Mouse (Mus musculus): ENCODE results near the gene Cdk8.

Cdk8 gene

DNA sequence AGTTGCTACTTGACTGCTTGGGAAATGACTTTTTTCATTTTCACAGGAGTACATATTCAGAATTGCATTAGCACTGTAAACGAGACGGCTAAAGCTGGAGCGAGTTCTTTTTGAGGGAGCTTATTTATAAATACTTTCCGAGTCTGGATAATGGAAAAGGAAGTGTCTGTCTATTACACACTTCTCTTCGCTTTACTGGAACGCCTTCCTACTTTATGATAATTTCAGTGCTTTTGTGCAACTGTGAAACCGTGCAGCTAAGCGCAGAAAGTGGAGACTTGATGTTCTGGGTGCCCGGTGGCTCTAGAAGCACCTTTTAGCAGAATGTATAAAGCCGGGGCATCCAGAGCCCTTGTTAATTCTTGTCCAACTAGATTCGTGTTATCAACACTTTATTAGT, 1.8 kb downstream of the Cdk8 start:
- DNase-seq (ENCODE audit: low spot score) = no peak

DNA sequence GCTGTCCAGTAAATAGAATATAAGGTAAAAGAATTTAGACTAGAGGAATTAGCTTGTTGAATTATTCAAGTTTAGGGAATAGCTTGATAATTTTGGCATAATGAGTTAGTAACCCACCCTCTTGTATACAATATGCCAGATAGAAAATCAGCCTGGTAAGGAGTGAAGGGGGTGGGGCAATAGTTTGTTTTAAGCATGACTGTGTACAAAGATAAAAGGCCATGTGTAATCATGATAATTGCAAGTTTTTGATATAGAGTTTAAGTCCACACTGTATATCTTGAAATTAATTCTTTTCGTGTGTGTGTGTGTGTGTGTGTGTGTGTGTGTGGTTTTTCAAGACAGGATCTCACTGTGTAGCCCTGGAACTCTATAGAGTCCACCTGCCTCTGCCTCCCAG, 3.3 kb downstream of the Cdk8 start:
- no peak for DNase-seq (ENCODE audit: low spot score)

DNA sequence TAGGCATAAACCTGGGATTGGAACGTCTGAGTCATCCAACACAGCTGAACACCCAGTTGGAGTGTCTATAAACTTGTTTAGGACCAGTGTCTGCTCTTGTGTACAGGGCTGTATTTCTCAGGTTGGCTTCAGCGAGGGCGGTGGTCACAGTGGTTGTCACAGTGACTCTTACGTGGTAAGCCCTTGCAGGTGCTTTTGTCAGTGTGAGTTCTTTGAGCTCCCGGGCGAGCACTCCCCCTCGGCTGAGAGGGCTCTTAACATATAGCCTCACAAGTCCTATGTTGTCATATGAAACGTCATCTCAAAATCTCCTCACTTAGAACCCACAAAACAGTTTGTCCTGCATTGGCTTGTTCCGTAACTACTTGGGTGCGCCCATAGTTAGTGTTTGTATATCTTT, 7.2 kb downstream of the Cdk8 start:
- DNase-seq (ENCODE audit: low spot score) = no peak

DNA sequence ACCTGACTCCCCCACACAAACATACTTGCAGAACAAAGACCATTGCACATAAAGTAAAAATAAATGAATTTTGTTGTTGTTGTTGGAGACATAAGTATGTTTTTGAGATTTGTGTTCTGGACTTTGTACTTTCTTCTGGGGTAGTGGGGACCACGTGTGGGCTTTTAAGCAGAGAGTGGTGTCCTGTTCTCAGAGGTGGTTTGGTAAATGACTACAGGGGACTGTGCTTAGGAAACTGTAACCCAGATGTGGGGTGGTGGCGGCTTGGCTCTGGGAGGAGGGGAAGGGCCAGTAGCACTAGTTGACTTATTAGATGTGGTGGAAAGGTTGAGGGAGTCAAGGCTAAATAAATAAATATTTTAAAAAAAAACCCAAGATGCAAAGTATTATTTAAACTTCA, 9.7 kb downstream of the Cdk8 start:
- no peak for DNase-seq (ENCODE audit: low spot score)

DNA sequence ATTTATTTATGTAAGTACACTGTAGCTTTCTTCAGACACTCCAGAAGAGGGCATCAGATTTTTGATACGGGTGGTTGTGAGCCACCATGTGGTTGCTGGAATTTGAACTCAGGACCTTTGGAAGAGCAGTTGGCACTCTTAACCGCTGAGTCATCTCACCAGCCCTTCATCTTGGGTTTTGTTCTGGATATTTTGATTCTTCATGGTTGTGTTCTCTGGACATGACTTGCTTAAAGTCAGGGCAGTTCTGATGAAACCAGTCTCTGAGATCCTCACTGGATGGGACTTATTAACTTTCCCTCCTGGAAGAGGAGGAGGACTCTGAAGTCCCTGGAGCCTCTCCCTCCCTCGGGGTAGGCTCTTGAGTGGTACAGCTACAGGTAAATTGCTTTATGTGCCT, 10.2 kb downstream of the Cdk8 start:
- DNase-seq (ENCODE audit: low spot score) = no peak

DNA sequence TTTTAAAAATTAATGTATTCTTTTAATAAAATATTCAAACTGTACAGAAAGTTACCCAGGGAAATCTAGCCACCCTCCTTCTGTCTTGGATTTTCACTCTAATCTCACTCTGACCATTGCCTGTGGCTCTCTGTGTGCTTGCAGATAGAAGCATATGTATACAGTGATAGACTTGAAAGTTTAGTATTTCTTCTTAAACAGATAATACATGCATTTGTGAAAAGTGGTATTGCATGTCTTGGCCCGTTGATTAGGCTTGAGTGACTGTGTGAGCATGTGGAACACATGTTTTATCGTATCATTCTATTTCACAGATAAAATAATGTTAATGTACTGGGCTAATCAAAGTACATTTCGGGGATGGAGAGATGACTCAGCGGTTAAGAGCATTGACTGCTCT, 14.2 kb downstream of the Cdk8 start:
- DNase-seq (ENCODE audit: low spot score) = no peak

DNA sequence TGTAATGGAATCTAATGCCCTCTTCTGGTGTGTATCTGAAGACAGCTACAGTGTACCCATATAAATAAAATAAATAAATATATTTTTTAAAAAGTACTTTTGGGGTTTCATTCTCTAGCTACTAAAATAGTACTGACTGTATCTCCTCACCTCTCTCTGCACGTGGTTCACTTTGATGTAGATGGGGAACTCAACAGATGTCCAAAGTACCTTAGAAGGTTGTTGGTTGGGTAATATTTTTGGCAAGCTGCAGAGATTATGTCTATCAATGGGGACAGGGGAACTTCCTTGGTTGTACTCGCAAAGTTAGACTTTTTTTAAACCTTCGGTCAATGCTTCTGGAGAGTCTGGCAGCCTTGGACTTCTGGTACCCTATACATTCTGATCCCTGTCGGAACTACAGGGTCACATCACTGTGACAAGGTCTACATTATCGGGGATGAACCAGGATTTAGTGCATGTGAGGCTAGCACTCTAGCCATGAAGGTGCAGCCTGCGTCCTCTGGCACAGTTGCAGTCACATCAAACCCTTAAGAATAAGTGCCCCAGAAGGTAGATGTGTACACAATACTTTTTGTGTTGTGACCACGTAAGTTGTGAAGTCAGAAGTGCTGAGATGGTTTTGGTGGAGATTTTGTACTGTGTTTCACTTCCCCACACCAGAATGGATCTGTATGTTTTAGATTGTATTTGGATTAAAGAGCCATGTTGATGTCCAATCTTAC, 14.8 kb downstream of the Cdk8 start:
- no peak for DNase-seq (ENCODE audit: low spot score)

DNA sequence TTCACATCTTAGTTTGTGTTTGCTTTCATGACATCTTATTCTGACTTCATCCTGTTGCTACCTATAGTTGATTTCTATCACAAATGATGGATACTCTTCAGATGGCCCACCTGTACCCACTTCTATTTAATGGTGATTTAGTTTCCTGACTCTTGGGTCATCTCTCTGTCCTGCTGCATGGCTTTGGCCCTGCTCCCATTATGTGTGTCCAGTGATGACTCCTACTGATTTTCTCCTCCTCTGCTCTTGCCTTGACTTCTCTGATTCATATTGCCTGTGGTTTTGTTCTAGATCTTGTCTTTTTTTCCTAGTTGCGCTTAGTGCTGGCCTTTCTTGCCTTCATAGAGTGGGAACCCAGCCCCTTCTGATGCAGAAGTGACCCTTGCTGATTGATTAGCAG, 15.4 kb downstream of the Cdk8 start:
- DNase-seq (ENCODE audit: low spot score) = no peak

DNA sequence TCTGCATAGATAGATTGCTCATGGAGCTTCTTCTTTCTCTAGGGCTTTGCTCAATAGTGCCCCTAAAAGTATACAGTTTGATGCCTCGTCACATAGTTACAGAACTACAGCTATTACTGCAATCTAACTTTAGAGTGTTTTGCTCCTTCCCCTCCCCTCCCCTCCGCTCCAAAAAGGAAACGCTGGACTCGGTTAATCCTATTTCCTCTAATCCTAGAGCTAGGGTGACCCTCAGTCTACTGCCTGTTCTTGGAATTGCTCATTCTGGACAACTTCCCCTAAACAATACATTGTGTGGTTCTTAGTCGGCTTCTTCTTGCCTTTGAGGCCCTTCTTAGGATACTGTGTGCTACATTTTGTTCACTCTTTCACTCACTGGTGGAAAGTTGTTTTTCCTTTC, 16.7 kb downstream of the Cdk8 start:
- no peak for DNase-seq (ENCODE audit: low spot score)

DNA sequence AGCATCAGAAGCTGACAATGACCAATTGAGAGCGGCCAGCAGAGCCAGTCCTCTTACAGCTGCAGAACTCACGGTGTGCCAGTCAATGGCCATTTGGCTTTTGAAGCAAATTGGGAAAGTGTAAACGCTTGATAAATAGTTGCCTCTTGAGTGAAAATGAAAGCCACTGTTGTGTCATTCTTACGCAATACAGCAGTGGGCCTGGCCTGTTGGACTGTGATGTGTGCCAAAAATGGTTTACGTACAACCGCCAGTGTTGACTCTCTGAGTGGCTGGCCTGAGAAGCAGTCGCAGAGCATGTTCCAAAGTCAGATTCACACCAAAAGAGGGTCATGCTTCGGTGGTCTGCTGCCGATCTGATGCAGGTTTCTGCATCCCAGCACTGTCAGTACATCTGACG, 17.7 kb downstream of the Cdk8 start:
- DNase-seq (ENCODE audit: low spot score) = no peak

DNA sequence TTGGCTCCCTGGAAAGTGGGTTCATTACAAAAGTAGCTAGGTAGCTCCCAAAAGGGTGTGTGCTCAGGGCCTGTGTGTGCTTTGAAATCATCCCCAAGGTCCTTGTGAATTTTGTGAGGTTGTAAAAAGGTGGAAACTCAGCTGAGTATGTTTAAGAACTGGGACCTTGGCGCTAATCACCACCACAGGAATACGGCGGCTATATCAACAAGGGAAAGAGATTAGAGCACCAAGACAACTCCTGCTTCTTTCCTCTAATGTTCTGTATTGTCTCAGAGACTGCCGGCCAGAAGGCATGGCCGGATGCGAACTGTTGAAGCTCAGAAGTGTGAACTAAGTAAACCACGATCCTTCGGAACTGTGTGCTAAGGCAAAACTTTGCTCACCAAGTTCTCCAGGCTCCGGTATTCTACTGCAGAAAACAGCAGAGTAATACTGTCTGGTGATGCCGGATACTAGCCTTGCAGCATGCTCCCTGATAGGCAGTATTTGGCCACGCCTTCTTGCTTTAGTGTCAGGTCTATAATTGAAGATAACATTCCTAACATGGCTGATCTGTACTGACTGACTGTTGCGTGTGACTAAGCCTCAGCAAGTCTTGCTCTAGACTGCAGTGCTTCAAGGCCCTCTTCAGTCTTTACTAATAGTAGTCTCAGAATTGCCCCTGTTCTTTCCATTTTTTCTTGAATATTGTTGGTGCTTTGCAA, 19.5 kb downstream of the Cdk8 start:
- no peak for DNase-seq (ENCODE audit: low spot score)

DNA sequence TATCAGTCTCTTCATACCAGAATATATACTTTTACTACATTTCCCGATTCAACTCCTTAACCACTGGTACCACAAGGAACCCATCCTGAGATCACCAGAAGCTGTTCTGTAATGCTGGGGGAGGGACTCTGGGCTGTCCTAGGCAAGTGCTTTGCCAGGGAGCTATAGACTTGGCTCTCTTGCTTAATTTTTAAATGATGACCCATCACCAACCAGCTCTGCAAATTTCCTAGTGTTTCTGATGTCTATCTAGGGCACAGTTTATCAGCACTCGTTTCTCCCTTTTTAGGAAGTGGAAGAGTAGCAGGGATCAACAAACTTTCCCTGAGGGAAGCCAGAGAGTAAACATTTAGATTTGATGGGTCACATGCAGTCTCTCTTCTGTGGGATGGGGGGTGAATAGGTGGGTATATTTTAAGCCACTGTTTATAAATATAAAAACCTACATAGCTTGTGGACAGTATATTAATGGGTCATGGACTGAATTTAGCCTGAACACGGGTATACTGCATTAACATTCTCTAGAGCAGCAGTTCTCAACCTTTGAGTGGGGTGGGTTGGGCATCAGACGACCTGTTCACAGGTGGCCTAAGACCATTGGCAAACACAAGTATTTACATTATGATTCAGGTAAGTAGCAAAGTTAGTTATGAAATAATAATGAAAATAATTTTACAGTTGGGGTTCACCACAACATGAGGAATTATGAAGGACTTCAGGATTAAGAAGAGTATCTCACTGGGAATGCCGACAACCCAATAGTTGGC, 20.8 kb downstream of the Cdk8 start:
- no peak for DNase-seq (ENCODE audit: low spot score)

DNA sequence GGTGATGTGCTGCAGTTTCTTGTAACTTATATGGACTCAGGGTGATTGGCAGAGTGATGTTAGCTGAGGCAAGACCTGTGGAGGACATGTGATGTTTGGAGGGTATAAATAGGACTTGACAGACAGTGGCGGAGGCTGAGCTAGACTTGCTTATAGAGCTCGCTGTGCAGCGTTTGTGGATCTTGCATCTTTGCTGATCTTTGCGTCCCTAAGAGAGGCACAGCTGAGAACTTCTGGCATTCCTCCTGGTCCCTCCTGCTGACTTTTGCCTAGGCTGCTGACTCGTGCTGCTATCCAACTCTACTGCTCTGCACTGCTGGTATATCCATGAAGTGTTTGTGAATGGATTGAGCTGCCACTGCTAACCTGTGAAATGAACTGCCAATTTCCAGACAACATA, 22.6 kb downstream of the Cdk8 start:
- no peak for DNase-seq (ENCODE audit: low spot score)

DNA sequence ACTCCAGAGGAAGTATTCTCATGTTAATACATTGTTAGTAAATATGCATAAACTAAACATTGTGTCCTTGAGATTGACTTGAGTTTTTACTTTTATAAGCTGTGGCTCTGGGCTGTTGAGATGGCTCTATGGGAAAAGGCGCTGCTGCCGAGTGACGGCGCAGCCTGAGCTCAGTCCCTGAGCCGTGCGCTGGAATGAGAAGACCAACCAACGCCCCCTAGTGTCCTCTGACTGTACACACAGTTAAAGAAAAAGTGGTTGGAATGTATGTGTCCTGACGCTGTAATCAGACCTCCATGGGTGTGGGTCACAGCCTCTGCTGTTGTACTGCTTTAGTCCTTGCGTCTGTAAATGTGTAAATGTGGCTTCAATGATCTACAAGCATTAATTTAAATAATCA, 29.0 kb downstream of the Cdk8 start:
- DNase-seq (ENCODE audit: low spot score) = no peak

DNA sequence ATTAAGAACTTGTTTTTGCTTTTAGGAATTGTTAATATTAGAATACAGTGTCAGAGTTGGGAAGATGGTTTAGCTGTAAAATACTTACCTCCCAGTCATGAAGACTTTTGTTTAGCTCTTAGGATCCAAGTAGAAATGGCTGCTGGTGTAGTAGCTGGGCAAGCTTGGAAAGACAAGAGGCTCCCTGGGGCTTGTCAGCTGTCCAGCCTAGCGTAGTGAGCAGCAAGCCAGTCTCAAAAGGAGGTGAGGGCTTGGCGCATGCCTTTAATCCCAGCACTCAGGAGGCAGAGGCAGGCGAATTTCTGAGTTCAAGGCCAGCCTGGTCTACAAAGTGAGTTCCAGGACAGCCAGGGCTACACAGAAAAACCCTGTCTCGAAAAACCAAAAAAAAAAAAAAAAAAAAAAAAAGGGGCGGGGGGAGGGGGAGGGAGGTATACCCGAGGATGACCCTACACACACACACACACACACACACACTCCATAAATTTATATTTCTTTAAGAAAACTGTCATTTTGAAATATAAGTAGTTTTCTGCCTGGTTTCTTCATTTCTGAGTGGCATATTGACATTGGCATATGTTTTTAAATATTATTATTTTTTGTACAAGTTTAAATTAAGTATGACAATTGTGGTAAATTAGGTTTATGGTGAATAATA, 35.0 kb downstream of the Cdk8 start:
- no peak for DNase-seq (ENCODE audit: low spot score)

DNA sequence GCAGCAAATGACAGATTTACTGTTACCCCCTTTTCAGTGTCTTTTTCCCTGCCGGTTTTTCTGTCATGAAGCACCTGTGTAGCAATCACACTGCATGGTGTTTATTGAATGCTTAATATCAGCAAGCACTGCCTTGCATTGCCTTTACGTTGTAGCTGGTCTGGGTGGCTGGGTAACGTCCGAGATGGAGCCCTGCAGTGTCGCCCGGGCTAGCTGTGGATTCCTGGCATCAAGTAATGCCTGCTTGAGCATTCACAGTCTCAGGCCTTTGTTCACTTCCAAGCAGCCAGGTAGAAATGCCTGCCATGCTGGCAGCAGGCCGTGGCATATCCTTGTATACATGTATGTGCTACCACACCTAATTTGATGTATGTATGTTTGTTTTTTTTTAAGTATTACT, 36.7 kb downstream of the Cdk8 start:
- DNase-seq (ENCODE audit: low spot score) = no peak

DNA sequence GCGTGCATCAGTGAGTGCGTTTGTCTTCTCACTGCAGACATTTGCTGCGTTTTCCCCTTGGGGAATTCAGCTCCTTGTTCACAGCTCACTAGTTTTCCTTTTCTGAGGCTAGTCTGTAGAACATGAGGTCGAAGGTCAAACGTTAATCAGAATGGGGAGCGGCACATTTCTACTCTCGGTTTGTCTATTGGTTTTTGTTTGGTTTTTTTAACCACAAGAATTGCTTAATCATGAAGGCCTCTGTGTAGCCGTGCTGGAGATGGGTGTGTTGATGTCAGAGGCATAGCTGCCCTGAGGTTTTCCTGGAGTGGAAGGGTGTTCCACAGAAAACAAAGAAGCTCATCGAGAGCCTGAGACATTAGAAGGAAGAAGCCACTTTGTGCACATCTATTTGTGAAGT, 39.6 kb downstream of the Cdk8 start:
- DNase-seq (ENCODE audit: low spot score) = no peak

DNA sequence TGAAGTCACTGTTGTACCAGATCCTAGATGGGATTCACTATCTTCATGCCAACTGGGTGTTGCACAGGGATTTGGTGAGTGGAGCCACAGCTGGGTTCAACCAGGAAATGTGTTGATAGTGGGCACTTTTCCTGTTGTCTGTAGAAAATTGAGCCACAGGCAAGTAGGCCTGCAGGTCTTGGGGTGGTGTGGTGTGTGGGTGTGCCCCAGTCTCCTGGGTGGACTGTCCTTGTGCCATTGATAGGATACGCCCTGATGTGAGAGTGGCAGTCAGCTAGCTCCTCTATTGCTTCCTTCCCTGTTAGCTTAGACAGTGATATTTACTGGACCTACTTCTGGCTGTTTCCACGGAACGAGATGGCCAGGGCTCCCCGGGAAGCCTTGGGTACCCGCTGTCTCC, 40.6 kb downstream of the Cdk8 start:
- DNase-seq (ENCODE audit: low spot score) = no peak

DNA sequence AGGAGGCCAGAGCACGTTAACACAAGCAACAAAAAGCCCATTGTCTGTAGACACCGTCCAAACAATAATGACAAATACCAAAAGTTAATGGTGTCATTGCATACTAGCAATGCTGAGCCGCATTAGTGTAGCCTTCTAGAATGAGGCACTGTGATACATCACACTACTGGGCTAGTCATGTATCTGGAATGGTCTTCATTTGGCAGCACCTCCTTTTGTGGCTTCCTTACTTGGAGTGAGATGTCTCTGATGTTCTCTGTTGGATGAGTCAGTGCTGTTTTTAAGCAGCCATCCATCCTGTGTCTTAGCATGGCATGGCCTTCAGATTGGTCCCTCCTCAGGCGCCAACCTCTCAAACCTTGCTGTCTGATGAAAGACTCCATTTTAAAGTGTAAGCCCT, 42.1 kb downstream of the Cdk8 start:
- no peak for DNase-seq (ENCODE audit: low spot score)

DNA sequence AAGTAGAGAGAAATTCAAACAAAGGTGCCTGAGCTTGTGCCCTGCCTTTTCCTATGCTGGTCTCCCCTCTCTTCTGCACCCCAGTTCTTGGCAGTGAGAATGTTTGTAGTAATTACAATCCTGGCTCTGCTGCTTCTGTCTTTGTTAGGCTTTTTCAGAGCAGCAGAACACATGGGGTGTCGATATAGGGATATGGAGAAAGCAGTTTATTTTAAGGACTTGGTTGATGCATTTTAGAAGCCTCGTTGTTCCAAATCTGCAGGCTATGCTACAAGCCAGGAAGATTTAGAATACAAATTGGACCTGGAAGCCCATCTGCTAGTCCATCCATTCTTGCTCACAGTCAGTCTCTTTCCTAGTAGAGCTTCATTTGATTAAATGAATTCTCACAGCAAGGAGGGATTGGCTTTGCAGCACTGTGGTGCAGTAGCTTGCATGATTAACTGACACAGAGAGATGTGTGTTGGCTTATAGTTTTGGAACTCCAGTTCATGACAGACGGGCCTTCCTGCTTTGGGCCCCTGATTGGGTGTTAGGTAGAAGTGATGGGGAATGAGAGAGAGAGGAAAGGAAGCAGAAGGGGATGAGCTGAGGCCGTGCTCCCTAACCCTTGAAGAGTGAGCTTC, 43.5 kb downstream of the Cdk8 start:
- no peak for DNase-seq (ENCODE audit: low spot score)

DNA sequence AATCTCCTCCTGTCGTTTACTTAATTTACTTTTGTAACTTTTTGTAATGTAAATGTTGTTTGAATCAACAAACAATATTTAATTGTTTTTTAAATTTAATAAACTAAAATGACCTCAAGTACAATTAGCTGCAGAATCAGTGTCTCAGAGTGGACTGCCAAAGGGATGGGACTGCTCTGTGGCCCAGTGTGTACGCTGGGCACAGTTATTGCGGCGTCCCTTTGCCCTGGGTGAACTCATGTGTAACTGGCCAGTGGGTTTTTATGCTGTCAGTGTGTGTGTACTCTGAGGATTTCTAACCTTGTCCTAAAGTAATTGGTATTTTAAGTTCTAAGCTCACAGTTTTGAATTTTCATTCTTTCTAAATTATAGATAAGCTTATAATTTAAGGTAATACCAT, 46.5 kb downstream of the Cdk8 start:
- no peak for DNase-seq (ENCODE audit: low spot score)

DNA sequence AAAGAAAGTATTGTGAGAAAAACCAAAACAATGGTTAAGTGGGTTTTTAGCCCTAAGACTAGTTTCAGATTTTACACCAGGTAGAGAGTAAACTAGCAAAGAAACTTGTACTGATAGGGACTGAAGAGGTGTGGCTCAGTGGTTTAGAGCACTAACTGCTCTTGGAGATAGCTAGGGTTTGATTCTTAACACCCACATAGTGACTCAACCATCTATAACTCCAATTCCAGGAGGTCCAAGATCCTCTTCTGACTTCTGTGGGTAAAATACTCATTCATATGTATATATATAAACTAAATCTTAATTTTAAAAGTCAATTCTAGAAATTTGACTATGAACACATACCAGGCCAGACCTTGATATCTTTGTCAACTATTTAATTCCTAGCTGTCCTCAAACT, 49.0 kb downstream of the Cdk8 start:
- DNase-seq (ENCODE audit: low spot score) = no peak

Data from T-cell, adult 2 months (primary cell).